Mouse (Mus musculus) cerebellum, postnatal 4 days (tissue): Measurements from ENCODE around the gene Erp29.
"Not testable (repeated sequence)": the region's sequence is repeated elsewhere in the genome, so short reads cannot be mapped to it uniquely, and the experiment has no call there.

Experiments
- DNase-seq, 2 experiments: peaks; one replicate each; pipeline ENCODE4 v3.0.0; 2022; ENCODE audit warnings: low spot score in 2 of 2, mixed read lengths in 1 of 2

The Erp29 gene

DNA sequence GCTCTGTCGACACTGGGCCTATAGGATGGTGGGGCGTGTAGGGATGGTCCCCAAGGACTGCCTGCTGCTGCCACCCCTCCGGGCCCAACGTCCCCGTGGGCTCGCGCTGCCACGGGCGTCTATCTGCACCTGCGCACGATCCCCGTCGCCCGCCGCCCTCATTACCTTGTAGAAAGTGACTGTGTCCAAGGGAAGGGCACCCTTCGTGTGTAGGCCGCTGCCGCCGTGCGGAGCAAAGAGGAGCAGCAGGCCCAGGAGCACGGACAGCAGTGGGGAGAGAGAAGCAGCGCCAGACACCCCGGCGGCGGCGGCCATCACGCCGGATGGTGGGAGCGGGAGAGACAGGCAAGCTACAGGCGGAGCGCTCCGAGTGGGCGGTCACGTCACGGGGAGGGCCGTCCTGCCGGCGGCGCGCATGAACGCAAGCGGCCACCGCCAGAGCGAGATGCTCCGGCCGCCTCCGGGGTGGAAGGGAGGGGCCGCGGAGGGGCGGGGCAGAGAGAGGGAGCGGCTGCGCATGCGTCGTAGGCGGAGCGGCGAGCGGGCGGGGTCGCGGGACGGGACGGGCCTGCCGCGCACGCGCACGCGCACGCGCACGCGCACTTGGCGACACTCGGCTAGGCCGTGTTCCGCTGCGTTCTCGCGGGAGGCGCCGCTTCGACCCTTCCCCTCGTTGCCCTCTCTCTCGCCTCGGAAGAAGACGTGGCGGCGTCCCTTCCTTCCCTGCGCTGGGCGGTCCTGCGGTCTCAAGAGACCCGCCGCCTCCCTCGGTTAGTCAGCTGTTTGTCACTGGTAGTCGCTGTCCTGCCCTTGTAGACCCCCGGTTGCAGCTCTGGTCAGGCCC lies at the start of gene Erp29:
Erp29 (minus strand) TSS at position 481 of the 844 bp plus-strand sequence.
- DNase-seq: peak; percentile 97 to 99

- not testable (repeated sequence) for DNase-seq
These were observed 49.2 kb upstream of the Erp29 start for GRCm38 (mm10) chr5:121501424-121501996.

DNA sequence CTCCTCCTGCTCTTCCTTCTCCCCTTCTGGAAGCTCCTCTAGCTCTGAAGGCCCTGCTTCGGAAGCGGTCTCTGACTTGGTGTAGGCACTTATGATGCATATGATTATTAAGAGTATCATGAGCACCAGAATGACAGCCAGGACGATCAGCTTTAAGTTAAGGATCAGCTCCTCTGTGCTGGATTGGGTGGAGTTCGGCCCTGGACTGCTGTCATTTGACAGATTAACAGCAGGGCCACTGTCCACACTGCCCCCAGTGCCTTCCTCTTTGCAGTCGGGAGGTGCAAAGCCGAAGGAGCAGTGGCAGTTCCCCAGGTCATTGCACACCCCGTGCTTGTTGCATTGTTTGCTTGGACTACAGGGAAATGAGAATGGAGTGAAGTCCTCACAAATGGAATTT lies 48.4 kb upstream of the Erp29 start:
- DNase-seq: no peak

GRCm38 (mm10) chr5:121493305-121493704 lies 41.0 kb upstream of the Erp29 start:
- no peak for DNase-seq

DNA sequence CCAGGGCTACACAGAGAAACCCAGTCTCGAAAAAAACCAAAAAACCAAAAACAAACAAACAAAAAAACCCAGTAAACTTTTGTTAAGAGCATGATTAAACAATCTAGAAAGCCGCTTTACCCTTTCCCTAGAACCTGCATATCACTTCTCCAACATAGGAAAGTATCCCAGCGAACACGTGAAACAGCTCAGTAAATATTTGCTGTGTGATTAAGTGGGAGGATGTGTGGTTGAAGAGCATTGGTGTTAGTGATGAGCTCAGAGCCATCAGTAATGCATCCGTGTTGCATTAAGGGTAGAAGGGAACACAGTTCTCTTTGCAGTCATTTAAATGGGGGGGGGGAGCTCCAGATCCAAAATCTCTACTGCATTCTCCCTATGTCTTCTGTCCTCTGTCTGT lies 32.5 kb upstream of the Erp29 start:
- DNase-seq: no peak

GRCm38 (mm10) chr5:121477680-121478079 lies 25.4 kb upstream of the Erp29 start:
- DNase-seq: no peak

- no peak for DNase-seq
These were observed 23.7 kb upstream of the Erp29 start for GRCm38 (mm10) chr5:121476040-121476439.

DNA sequence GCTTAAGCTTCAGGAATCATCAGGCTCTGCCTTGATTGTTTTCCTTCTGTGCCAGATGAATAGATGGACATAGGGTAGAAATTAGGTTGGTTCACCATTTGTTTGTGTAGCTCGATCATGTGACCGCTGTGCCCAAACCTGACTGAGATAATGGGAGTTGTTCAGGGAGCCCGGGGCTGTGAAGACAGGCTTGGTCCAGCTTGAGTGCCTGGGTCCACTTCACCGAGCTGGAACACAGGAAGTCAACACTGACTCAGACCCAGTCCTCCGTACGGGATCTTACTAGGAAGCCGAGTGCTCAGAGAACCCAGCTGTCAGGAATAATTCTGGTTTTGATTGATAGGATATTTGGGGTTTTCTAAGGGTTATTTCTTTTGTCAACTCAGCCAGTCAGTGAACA lies 22.3 kb upstream of the Erp29 start:
- no peak for DNase-seq

- no peak for DNase-seq
These were observed 20.1 kb upstream of the Erp29 start for GRCm38 (mm10) chr5:121472411-121472810.

GRCm38 (mm10) chr5:121469566-121469965 lies 17.3 kb upstream of the Erp29 start:
- no peak for DNase-seq

DNA sequence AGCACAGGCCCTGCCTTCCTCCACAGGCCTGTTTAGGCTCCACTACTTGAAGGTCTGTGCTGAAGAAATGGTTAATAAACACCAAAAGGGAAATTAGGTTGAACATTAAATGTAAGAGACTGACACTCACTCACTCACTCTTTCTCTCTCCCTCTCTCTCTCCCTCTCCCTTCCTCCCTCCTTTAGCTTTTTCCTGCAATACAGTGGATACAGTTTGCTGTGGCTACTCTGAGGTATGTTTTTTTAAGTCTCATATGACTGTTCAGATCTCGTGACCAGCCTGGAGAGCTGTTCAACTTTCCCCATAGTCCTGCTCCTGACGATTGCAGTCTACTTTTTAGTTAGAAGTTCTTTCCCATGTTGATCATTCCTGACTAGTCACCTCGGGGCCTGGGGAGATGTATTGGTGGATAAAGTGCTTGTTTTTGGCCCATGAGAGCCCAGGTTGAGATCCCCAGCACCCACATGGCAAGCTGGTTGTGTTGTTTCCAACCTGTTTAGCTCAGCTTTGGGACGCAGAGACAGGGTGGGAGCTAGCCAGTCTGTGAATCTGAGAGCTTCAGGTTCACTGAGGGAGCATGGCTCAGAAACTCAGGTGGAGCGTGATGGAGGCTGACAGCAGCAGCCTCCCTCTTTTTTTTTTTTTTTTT lies 11.4 kb upstream of the Erp29 start:
- DNase-seq: no peak

- DNase-seq: no peak
These were observed 10.7 kb upstream of the Erp29 start for GRCm38 (mm10) chr5:121462967-121463366.

- DNase-seq: no peak
These were observed 9.8 kb upstream of the Erp29 start for GRCm38 (mm10) chr5:121462171-121462502.

- no peak for DNase-seq
These were observed 9.2 kb upstream of the Erp29 start for GRCm38 (mm10) chr5:121461339-121462170.

GRCm38 (mm10) chr5:121455510-121456265 lies 3.4 kb upstream of the Erp29 start:
- no peak for DNase-seq

GRCm38 (mm10) chr5:121454503-121454782 lies 2.1 kb upstream of the Erp29 start:
- DNase-seq: no peak

DNA sequence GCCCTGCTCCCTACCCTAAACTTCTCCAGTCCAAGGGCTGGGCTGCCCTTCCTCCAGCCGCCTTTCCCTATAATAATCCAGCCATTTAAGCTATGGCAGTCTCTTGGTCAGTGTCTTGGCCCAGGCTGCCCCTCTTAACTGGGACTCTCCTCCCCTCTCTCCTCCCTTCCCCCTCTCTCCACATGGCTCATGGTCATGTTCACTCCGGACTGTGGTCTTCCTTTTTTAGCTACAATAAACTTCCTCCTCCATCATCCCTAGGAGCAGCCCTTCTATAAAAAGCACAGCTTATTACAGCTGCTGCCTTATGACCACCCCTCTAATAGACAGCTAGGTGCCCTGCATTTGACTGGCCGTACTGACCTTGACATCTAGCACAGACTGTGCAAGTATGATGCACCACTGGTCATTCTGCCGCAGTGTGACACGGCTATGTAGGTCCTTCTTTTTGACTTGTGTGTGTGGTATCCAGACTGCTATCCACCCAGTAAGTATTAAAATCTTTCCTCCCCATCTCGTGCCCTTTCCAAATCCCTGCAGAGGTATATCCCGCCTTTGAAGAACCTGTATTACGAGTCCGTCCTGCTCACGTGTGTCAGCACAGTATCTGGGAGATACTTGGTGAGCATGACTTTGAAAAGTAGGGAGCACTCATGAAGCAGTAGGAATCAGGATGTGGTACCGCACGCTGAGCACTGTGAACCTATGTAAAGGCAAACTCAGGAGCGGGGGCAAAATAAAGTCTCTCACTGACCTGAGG lies 1.6 kb upstream of the Erp29 start:
- no peak for DNase-seq

DNA sequence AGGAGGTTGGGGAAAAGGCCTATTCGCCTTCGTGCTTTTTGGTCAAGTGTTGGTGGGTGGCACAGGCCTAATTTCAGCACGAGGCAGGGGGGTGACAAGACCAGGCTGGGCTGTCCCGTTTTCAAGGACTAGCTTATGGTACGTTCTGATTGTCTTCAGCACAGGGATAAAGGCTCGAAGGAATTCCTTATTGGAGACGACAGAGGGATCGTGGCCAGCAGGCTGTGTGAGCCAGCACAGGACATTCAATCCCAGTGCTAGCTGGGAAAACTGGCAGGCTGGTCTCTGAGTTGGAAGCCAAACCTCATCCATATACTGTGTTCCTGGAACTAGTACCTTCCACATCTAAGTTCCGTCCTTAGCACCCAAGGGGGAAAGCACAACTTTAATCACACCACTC lies 600 bp upstream of the Erp29 start:
- no peak for DNase-seq

- peak in 1 of 2 experiments; percentile 34 for DNase-seq
These were observed 671 bp downstream of the Erp29 start, which contains the start of gene Tmem116 for GRCm38 (mm10) chr5:121451644-121452025. TSS of gene Tmem116 (plus strand) at chr5:121451893.

DNA sequence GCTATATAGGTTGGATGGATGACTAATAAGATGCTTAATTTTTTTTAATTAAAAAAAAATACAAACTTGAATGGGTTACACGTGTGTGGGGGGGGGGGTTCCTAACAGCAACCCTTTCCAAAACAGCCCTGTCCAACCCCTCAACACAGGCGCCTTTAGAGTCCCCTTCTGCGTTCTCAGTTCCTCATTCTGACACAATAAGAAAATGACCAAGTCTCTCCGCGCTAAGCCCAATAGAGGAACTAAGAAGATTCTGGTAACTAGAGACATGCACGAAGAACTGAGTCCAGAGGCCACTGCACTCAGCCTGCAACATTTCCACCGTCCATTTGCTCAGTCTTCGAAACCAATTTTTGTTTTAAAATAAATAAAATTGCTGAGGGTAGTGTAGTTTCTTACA lies 1.1 kb downstream of the Erp29 start:
- DNase-seq: no peak

DNA sequence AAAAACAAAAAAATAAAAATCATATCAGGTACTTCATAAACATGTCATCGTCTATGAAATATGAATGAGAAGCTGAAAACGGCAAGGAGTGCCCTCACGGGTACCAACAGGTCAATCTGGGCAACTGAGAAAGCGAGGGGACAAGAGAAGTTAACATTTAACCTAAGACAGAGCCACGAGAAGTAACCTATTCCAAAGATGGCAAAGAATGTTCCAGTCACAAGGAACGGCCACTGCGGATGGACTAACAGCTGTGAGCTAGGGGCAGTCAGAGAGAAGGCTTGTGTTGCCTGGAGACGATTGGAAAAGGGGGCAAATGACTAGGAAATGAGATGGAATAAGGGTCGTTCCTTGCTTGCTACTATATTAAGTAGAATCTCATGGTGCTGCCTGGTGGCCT lies 1.8 kb downstream of the Erp29 start:
- DNase-seq: no peak
